Mouse (Mus musculus): ENCODE data around the gene Smim4.

- TF ChIP-seq HCFC1 (IDR thresholded peaks at IDR 0.05; ENCODE audit: borderline replicate concordance, insufficient read depth, low read length): no peak
- TF ChIP-seq CHD2 (IDR thresholded peaks at IDR 0.05; ENCODE audit: low read depth, low read length): no peak
Measured at GRCm38 (mm10) chr14:31128826-31129219, at the start of gene Smim4.

All from ES-E14 (cell line).